Mouse (Mus musculus) forebrain, embryonic 15.5 days (tissue): ENCODE measurements at regions not wholly inside any gene's neighbourhood (a gene's known extent, or its start where the extent isn't known, plus 50 kb on each side); places are given as distances from the start of the nearest gene placed in this dataset.

Experiments
- ATAC-seq: fragments of 200-750 bp; cut with Nextera tagmentation; replicated peaks from 2 replicates; pipeline ENCODE4 v1.8.0; 2017; ENCODE audit warnings: mild to moderate bottlenecking, moderate TSS enrichment, moderate library complexity
- H3K27ac ChIP-seq: fragments of 300-500 bp; sonication (generic); replicated peaks from 2 replicates; pipeline ENCODE4 v1.5.1; 2015; ENCODE audit warnings: mild to moderate bottlenecking, inconsistent platforms
- H3K27me3 ChIP-seq: fragments of 300-500 bp; sonication (generic); 2 replicates; pipeline ENCODE4 v1.6.1; 2015; ENCODE audit warnings: inconsistent platforms
- H3K36me3 ChIP-seq: fragments of 300-500 bp; sonication (generic); 2 replicates; pipeline ENCODE4 v1.6.1; 2015; ENCODE audit warnings: mild to moderate bottlenecking, inconsistent platforms
- H3K4me1 ChIP-seq: fragments of 300-500 bp; sonication (generic); 2 replicates; pipeline ENCODE4 v1.6.1; 2015; ENCODE audit warnings: inconsistent platforms
- H3K4me2 ChIP-seq: fragments of 300-500 bp; sonication (generic); replicated peaks from 2 replicates; pipeline ENCODE4 v1.6.1; 2015; ENCODE audit warnings: mild to moderate bottlenecking, inconsistent platforms
- H3K4me3 ChIP-seq: fragments of 300-500 bp; sonication (generic); 2 replicates; pipeline ENCODE4 v1.5.1; 2015; ENCODE audit warnings: mild to moderate bottlenecking, inconsistent platforms
- H3K9ac ChIP-seq: fragments of 300-500 bp; sonication (generic); replicated peaks from 2 replicates; pipeline ENCODE4 v1.6.1; 2015; ENCODE audit warnings: mild to moderate bottlenecking, inconsistent platforms
- H3K9me3 ChIP-seq: fragments of 300-500 bp; sonication (generic); 2 replicates; pipeline ENCODE4 v1.6.1; 2016; ENCODE audit warnings: inconsistent platforms
- WGBS: fragments of 180-500 bp; shearing (Covaris S2); methylation state at CpG from one replicate; pipeline ENCODE4 v1.1.7; 2015; ENCODE audit warnings: mixed read lengths; 5-methylcytosine and 5-hydroxymethylcytosine counted together

DNA sequence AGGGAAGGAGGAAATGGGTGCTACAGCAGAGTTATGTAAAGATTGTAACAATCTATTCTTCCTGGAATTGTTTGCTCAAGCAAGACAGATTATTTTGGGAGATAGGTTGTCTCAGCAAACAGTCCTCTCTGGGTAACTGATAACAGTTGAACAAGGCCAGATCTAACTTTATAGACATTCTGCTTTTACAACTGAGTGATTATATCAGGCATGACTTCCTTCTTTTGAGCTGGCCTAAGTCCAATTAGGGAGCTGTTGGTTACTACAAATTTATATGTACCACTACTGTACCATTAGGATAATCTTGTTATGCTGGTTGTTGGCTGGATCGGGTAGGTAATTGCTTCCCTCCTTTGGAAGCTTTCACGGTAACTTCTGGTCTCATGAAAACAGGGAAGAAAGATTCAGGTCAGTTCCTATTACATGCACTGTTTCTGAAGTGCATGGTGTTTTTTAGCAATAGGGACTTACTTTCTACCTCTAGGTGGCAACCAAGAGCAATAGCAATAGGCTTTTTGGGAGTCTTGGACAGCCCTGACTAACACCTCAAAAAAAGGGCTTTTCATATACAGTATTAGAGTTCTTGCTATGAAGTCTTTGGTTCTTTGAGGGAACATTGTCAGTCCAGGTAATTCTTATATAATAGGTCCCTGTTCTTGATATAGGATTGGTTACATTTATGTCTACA lies 363.9 kb upstream of the Slc5a7 start:
- Histone ChIP-seq H3K27me3 (no peaks in the 10 kb centered on the region), H3K36me3 (no peaks in the 10 kb centered on the region), H3K9me3 (no peaks in the 10 kb centered on the region), H3K27ac (no peak overlapping the region), H3K4me2 (no peak overlapping the region), H3K4me1 (no peaks in the 10 kb centered on the region), H3K9ac (no peak overlapping the region), H3K4me3 (no peak overlapping the region)
- WGBS: 60% methylated on average over 2 of the region's 2 CpGs
- ATAC-seq: no peak

- Histone ChIP-seq H3K27me3 (no peaks in the 10 kb centered on the region), H3K27ac (no peak overlapping the region), H3K4me2 (no peak overlapping the region), H3K9me3 (no peaks in the 10 kb centered on the region), H3K36me3 (no peaks in the 10 kb centered on the region), H3K9ac (no peak overlapping the region), H3K4me3 (no peak overlapping the region), H3K4me1 (no peaks in the 10 kb centered on the region)
- no peak for ATAC-seq
These were observed 357.7 kb upstream of the Slc5a7 start for GRCm38 (mm10) chr17:54656553-54656952.
